Mouse (Mus musculus) thymus, postnatal 10 days (tissue): ENCODE data around the gene Iqcf3.

Experiments used
- DNase-seq, 2 experiments: peaks; one replicate each; pipeline ENCODE4 v3.0.0; 2021; ENCODE audit warnings: low spot score in 2 of 2

Gene Iqcf3

GRCm38 (mm10) chr9:106454071-106454761 is 107.2 kb downstream of the Iqcf3 start:
- no peak for DNase-seq

GRCm38 (mm10) chr9:106453271-106454070 is 108.0 kb downstream of the Iqcf3 start, which contains the start of gene Pcbp4:
Pcbp4 (plus strand) TSS chr9:106453291.
- DNase-seq: no peak
